In genomic region chr8:123117744-123118143, GRCm38 (mm10) we compare ENCODE assay signal across 8 mouse cellular contexts. TPM values are rescaled to one million over a fixed set of nuclear protein-coding genes. Genes with fewer than 3 reads are reported as not detected.
DNase-seq lines count a peak whose midpoint lies in the region; ATAC-seq lines count a peak whose summit lies in the region.

No protein-coding gene starts in this region.

- H3K27ac ChIP-seq in heart, embryonic 14.5 days (replicated peaks in 1 of 2; ENCODE audit: control insufficient read depth in 1 of 2, insufficient read depth in 1 of 2, low read depth in 2 of 2, low read length in 2 of 2): no peak overlapping the region
- H3K27ac ChIP-seq in hindbrain, embryonic 14.5 days: no peak overlapping the region
- H3K27ac ChIP-seq in midbrain, embryonic 12.5 days (replicated peaks): no peak overlapping the region

- intact Hi-C loops in left cerebral cortex, postnatal 36 days (cut with DNase I): no loop called here

- H3K9me3 ChIP-seq in heart, embryonic 14.5 days (ENCODE audit: control insufficient read depth, low read length): no peaks in the 10 kb centered on the region
- no peaks in the 10 kb centered on the region for H3K9me3 ChIP-seq in hindbrain, embryonic 14.5 days (ENCODE audit: control insufficient read depth, low read length)
- no peaks in the 10 kb centered on the region for H3K9me3 ChIP-seq in midbrain, embryonic 12.5 days

- H3K9ac ChIP-seq in heart, embryonic 14.5 days (ENCODE audit: low read length): peak overlapping the region; percentile 54; the same call in 1 of the 2 replicates
- peak overlapping the region; percentile 55; the same call in 1 of the 2 replicates for H3K9ac ChIP-seq in hindbrain, embryonic 14.5 days
- H3K9ac ChIP-seq in midbrain, embryonic 12.5 days (replicated peaks): peak overlapping the region; percentile 43

- no peaks in the 10 kb centered on the region for H3K36me3 ChIP-seq in heart, embryonic 14.5 days (ENCODE audit: control insufficient read depth, insufficient read depth, low read length)
- H3K36me3 ChIP-seq in hindbrain, embryonic 14.5 days (replicated peaks; ENCODE audit: control insufficient read depth, insufficient read depth): no peaks in the 10 kb centered on the region
- H3K36me3 ChIP-seq in midbrain, embryonic 12.5 days: no peaks in the 10 kb centered on the region

- peaks cover 7 to 17% of the 10 kb centered on the region in 2 experiments; a peak in 3 of 4 replicates for H3K4me1 ChIP-seq in heart, embryonic 14.5 days (ENCODE audit: control insufficient read depth in 2 of 2, insufficient read depth in 2 of 2, low read length in 2 of 2)
- H3K4me1 ChIP-seq in hindbrain, embryonic 14.5 days (replicated peaks; ENCODE audit: control insufficient read depth, insufficient read depth, low read length): peaks cover 8% of the 10 kb centered on the region
- peaks cover 14% of the 10 kb centered on the region for H3K4me1 ChIP-seq in midbrain, embryonic 12.5 days

- peaks cover 45% of the 10 kb centered on the region for H3K27me3 ChIP-seq in heart, embryonic 14.5 days (ENCODE audit: control insufficient read depth, insufficient read depth, low read length)
- H3K27me3 ChIP-seq in hindbrain, embryonic 14.5 days (ENCODE audit: control insufficient read depth, insufficient read depth, low read length): peaks cover 44% of the 10 kb centered on the region
- H3K27me3 ChIP-seq in midbrain, embryonic 12.5 days: peaks cover 50% of the 10 kb centered on the region

- H3K4me3 ChIP-seq in heart, embryonic 14.5 days (ENCODE audit: control insufficient read depth in 1 of 2, insufficient read depth in 1 of 2, low read depth in 1 of 2, low read length in 2 of 2): peak overlapping the region; percentile 33 to 51
- peak overlapping the region; percentile 42 for H3K4me3 ChIP-seq in hindbrain, embryonic 14.5 days (replicated peaks; ENCODE audit: low read length)
- H3K4me3 ChIP-seq in midbrain, embryonic 12.5 days: peak overlapping the region; percentile 45

- DNase-seq in heart, adult 18-20 months: no peak
- peak; percentile 33 for DNase-seq in ZHBTc4 (ENCODE audit: low read depth, low spot score)
- no peak for DNase-seq in hindbrain, embryonic 14.5 days (ENCODE audit: low spot score)
- DNase-seq in left cerebral cortex, postnatal 36 days (ENCODE audit: low spot score in 2 of 2): no peak
- no peak for DNase-seq in embryo, embryonic 10 days (ENCODE audit: low spot score)
- DNase-seq in embryo, embryonic 11 days: no peak

- 3% methylated on average over 17 of the region's 17 CpGs for WGBS in heart, embryonic 14.5 days
- WGBS in hindbrain, embryonic 14.5 days: 2% methylated on average over 17 of the region's 17 CpGs
- 2% methylated on average over 17 of the region's 17 CpGs for WGBS in midbrain, embryonic 12.5 days

- H3K4me2 ChIP-seq in heart, embryonic 14.5 days (ENCODE audit: low read length): peak overlapping the region; percentile 85
- H3K4me2 ChIP-seq in hindbrain, embryonic 14.5 days (replicated peaks): peak overlapping the region; percentile 60
- H3K4me2 ChIP-seq in midbrain, embryonic 12.5 days (replicated peaks): peak overlapping the region; percentile 74

- ATAC-seq in heart, embryonic 14.5 days (ENCODE audit: insufficient number of reproducible peaks, insufficient read depth, low FRiP score, low read depth): no peak
- no peak for ATAC-seq in hindbrain, embryonic 14.5 days (ENCODE audit: low FRiP score)
- ATAC-seq in midbrain, embryonic 12.5 days (ENCODE audit: low FRiP score, low read depth): no peak

RNA-seq across cellular contexts. Expression of gene Cpne7, which starts 0.6 kb away (rescaled TPM):
- 0.08 and 0.14 TPM in 2 replicates for polyA plus RNA-seq in heart, embryonic 14.5 days (2014; fragmentation: Nextera tagmentation; extraction: Ambion mirVana)
- total RNA-seq in heart, adult 18-20 months (2021): 1 to 10 TPM in 1 of 2 experiments, under 1 TPM in 1; 0.62 to 1.1 TPM
- 2.2 and 3.3 TPM in 2 replicates for polyA plus RNA-seq in hindbrain, embryonic 14.5 days (2014; fragmentation: Nextera tagmentation; extraction: Ambion mirVana)
- 0.45 and 0.60 TPM in 2 replicates for polyA plus RNA-seq in midbrain, embryonic 12.5 days (2016; fragmentation: Nextera tagmentation; extraction: Ambion mirVana)
- total RNA-seq in left cerebral cortex, postnatal 36 days (2021): 10 to 100 TPM; 42.7 to 75.2 TPM

RNA-seq across cellular contexts. Expression of gene Rpl13, which starts 15.6 kb away (rescaled TPM):
- 1,025 and 1,098 TPM in 2 replicates for polyA plus RNA-seq in heart, embryonic 14.5 days (2014; fragmentation: Nextera tagmentation; extraction: Ambion mirVana)
- 100 to 1,000 TPM; 462 to 489 TPM for total RNA-seq in heart, adult 18-20 months (2021)
- polyA plus RNA-seq in hindbrain, embryonic 14.5 days (2014; fragmentation: Nextera tagmentation; extraction: Ambion mirVana): 766 and 865 TPM in 2 replicates
- 1,023 and 1,075 TPM in 2 replicates for polyA plus RNA-seq in midbrain, embryonic 12.5 days (2016; fragmentation: Nextera tagmentation; extraction: Ambion mirVana)
- total RNA-seq in left cerebral cortex, postnatal 36 days (2021): 100 to 1,000 TPM; 350 to 427 TPM

RNA-seq across cellular contexts. Expression of gene Sult5a1, which starts 40.4 kb away (rescaled TPM):
- 4.3 and 6.0 TPM in 2 replicates for polyA plus RNA-seq in heart, embryonic 14.5 days (2014; fragmentation: Nextera tagmentation; extraction: Ambion mirVana)
- total RNA-seq in heart, adult 18-20 months (2021): 1 to 10 TPM in 1 of 2 experiments, under 1 TPM in 1; 0.82 to 1.3 TPM
- polyA plus RNA-seq in hindbrain, embryonic 14.5 days (2014; fragmentation: Nextera tagmentation; extraction: Ambion mirVana): 1.3 and 3.0 TPM in 2 replicates
- 2.3 and 2.6 TPM in 2 replicates for polyA plus RNA-seq in midbrain, embryonic 12.5 days (2016; fragmentation: Nextera tagmentation; extraction: Ambion mirVana)
- total RNA-seq in left cerebral cortex, postnatal 36 days (2021): not detected

RNA-seq across cellular contexts. Expression of gene Spg7, which starts 55.0 kb away (rescaled TPM):
- polyA plus RNA-seq in heart, embryonic 14.5 days (2014; fragmentation: Nextera tagmentation; extraction: Ambion mirVana): 64.5 and 64.7 TPM in 2 replicates
- total RNA-seq in heart, adult 18-20 months (2021): 10 to 100 TPM; 94.2 to 100.0 TPM
- polyA plus RNA-seq in hindbrain, embryonic 14.5 days (2014; fragmentation: Nextera tagmentation; extraction: Ambion mirVana): 41.6 and 44.1 TPM in 2 replicates
- polyA plus RNA-seq in midbrain, embryonic 12.5 days (2016; fragmentation: Nextera tagmentation; extraction: Ambion mirVana): 58.7 and 67.9 TPM in 2 replicates
- 10 to 100 TPM; 58.2 to 62.2 TPM for total RNA-seq in left cerebral cortex, postnatal 36 days (2021)
